Mouse (Mus musculus): Measurements from ENCODE around the gene Gna11. TPM values are rescaled to one million over a fixed set of nuclear protein-coding genes. Genes with fewer than 3 reads are reported as not detected.

The Gna11 gene
- polyA plus RNA-seq, 1 experiment from 2014 or later: 24.3 TPM

DNA sequence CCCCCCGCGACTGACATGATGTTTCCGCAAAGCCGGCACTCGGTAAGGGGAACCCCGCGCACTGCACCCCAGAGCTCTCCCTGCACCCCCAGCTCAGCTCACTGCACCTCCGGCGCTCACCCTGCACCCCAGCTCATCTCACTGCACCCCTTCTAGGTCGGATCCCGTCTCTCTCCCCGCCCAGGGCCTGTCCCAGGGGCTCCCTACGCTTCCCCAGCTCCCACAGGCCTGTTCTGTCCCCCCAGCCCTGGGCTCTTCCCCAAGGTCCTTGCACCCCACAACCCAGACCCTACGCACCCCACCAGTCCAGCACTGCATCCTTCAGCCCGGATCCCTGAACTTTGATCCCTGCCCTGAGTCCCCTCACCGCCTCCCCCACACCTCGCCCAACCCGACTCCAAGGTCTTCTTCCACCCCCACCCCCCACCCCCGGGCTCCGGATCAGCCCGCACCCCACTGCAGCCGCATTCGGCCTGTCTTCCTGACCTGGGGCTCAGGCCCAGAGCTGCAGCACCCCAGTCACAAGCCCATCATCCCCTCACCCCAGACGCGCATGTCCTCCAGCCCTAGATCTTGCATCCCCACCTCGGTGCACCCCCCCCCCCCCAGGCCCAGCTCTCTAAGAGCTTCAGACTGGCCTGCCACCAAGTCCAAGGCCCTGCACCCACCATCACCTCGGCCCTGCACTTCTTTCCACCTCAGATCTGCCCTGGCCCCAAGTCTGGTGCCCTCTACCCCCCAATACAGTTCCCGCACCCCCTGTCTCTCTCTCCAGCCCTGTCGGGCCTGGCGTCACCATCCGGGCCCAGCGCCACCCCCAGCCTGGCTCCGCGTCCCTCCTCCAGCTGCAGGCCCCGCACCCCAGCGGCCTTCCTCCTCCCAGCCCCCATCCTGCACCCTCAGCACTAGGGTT, 14.9 kb upstream of the Gna11 start:
- Histone ChIP-seq H3K9ac (ENCODE audit: low read depth, low read length) (peak overlapping the region; percentile 88), H3K9me3 (replicated peaks; ENCODE audit: control insufficient read depth, low read length) (no peaks in the 10 kb centered on the region), H3K4me2 (ENCODE audit: low read depth, low read length) (peak overlapping the region; percentile 80), H3K27ac (ENCODE audit: low read length) (peak overlapping the region; percentile 87), H3K4me3 (ENCODE audit: low read depth, low read length) (peak overlapping the region; percentile 79), H3K4me1 (ENCODE audit: control insufficient read depth, low read depth, low read length) (peaks cover 47% of the 10 kb centered on the region), H3K36me3 (ENCODE audit: control insufficient read depth, insufficient read depth) (peaks cover 1% of the 10 kb centered on the region), H3K27me3 (ENCODE audit: control insufficient read depth, insufficient read depth, low read depth, low read length) (no peaks in the 10 kb centered on the region)
- 1% methylated on average over 35 of the region's 36 CpGs for WGBS (ENCODE audit: insufficient replicate concordance)
- ATAC-seq (ENCODE audit: low read depth): peak; percentile 37

DNA sequence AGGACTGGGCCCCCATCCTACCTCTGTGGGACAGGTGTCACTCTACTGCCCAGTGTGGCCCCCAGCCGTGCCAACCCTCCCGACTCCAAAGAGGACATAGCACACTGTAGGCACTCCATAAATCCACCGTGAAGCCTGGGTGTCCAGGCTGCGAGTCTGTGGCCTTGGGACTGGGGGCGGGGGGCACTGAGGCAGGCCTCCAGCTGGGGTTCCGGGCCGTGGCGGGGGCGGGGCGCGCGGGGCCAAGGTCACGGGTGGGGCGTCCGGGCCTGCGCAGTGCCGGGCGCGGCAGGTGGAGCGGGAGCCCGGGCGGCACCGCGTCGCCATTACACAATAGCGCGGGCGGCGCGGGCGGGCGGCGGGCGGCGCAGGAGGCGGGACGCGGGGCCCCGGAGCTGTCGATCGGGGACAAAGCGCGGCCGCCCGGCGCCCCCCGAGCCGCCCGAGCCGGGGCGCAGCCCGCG, 14.2 kb upstream of the Gna11 start, which contains the start of gene Aes:
Aes (plus strand) TSS at position 326 of the 464 bp plus-strand sequence.
- Histone ChIP-seq H3K36me3 (ENCODE audit: control insufficient read depth, insufficient read depth) (no peaks in the 10 kb centered on the region; the same call in 1 of the 2 replicates), H3K27me3 (ENCODE audit: control insufficient read depth, insufficient read depth, low read depth, low read length) (no peaks in the 10 kb centered on the region), H3K9ac (ENCODE audit: low read depth, low read length) (peak within 1 kb of the TSS; percentile 88), H3K4me1 (ENCODE audit: control insufficient read depth, low read depth, low read length) (peaks cover 43% of the 10 kb centered on the region), H3K4me3 (ENCODE audit: low read depth, low read length) (peak within 1 kb of the TSS; percentile 79), H3K9me3 (replicated peaks; ENCODE audit: control insufficient read depth, low read length) (no peaks in the 10 kb centered on the region), H3K27ac (ENCODE audit: low read length) (peak within 1 kb of the TSS; percentile 87), H3K4me2 (ENCODE audit: low read depth, low read length) (peak within 1 kb of the TSS; percentile 80)
- peak; percentile 76 for ATAC-seq (ENCODE audit: low read depth)
- 0% methylated on average over 44 of the region's 53 CpGs for WGBS (ENCODE audit: insufficient replicate concordance)

DNA sequence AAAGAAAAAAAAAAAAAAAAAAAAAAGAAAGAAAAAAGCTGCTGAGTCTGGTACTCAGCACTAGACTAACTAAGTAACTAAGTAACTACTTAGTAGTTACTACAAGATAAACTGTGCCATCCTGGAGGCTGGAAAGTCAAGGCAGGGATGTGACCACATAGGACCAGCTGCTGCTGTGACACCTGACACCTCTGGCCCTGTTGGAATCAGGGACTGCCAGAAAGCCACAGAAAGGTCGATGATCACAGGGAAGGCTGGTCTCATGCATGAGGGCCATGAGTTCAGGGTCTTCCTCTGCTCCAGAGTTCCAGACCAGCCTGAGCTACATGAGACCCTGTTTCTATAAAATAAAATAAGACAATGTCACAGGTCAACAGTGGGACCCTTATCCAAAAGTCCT, 12.5 kb upstream of the Gna11 start:
- WGBS (ENCODE audit: insufficient replicate concordance): 56% methylated on average over 1 of the region's 1 CpGs
- H3K27me3 ChIP-seq (ENCODE audit: control insufficient read depth, insufficient read depth, low read depth, low read length): no peaks in the 10 kb centered on the region
- no peaks in the 10 kb centered on the region for H3K36me3 ChIP-seq (ENCODE audit: control insufficient read depth, insufficient read depth)
- no peak overlapping the region for H3K4me2 ChIP-seq (ENCODE audit: low read depth, low read length)
- H3K27ac ChIP-seq (ENCODE audit: low read length): no peak overlapping the region
- H3K4me1 ChIP-seq (ENCODE audit: control insufficient read depth, low read depth, low read length): peaks cover 27% of the 10 kb centered on the region
- H3K9ac ChIP-seq (ENCODE audit: low read depth, low read length): no peak overlapping the region
- no peaks in the 10 kb centered on the region for H3K9me3 ChIP-seq (replicated peaks; ENCODE audit: control insufficient read depth, low read length)
- ATAC-seq (ENCODE audit: low read depth): no peak
- H3K4me3 ChIP-seq (ENCODE audit: low read depth, low read length): no peak overlapping the region

DNA sequence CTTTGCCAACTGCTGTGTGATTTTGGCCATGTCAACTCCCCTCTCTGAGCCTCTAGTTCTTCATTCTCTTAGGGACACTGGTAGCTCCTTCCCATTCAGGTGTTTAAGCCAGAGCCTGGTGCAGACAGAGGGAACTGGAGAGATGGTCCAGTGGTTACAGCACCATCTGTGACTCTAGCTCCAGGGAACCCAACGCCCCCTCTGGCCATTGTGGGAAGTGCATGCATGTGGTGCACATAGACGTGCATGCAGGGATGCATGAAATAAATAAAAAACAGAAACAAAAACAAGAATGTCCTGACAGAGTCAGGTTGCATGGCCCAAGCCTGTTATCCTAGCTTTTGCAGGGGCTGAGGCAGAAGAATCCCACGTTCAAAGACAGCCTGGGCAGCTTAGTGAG, 11.3 kb upstream of the Gna11 start:
- ATAC-seq (ENCODE audit: low read depth): no peak
- peaks cover 25% of the 10 kb centered on the region for H3K4me1 ChIP-seq (ENCODE audit: control insufficient read depth, low read depth, low read length)
- no peaks in the 10 kb centered on the region for H3K36me3 ChIP-seq (ENCODE audit: control insufficient read depth, insufficient read depth)
- no peaks in the 10 kb centered on the region for H3K9me3 ChIP-seq (replicated peaks; ENCODE audit: control insufficient read depth, low read length)
- no peak overlapping the region for H3K27ac ChIP-seq (ENCODE audit: low read length)
- WGBS (ENCODE audit: insufficient replicate concordance): 60% methylated on average over 3 of the region's 3 CpGs
- no peaks in the 10 kb centered on the region for H3K27me3 ChIP-seq (ENCODE audit: control insufficient read depth, insufficient read depth, low read depth, low read length)
- no peak overlapping the region for H3K4me3 ChIP-seq (ENCODE audit: low read depth, low read length)
- no peak overlapping the region for H3K9ac ChIP-seq (ENCODE audit: low read depth, low read length)
- no peak overlapping the region for H3K4me2 ChIP-seq (ENCODE audit: low read depth, low read length)

DNA sequence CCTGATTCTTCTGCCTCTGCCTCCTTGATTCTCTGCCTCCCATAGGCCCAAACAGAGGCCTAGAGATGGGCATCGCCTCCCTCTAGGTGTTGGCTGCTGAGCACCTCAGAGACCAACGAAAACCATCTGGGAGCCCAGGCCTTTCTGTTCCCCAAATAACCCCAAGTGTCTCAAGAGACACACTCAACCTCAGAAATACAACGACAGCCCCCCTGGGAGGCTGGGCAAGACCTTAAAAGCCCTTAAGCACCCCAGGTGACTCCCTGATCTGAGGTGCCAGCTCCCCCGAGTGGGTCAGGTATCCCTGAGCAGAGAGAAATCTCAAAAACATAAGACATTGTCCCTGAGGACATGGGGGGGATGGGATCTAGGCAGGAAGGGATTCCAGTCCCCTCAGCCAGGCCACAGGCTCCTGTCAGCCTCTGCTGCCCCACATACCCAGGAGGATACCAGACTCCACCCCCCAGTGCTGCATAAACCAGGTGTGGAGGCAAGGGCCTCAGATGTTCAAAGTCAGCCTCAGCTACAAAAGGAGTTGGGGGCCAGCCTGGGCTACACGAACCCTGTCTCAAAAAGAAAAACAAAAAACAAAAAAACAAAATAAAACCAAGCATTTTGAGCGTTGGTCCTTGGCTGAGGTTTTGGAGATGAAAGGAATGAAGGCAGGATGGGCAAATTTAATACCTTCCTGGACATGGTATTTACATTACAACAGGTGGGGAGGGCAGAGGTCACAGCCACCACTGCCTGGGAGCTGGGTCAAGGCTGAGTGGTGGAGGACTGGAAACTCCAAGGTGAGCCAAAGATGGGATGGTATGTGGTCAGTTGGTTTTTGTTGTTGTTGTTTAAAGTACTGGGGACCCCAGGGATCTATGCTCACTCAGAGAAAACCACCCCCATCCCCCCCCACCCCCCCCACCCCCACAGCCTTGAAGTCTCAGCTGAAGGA, 9.1 kb upstream of the Gna11 start:
- Histone ChIP-seq H3K4me1 (ENCODE audit: control insufficient read depth, low read depth, low read length) (peaks cover 13% of the 10 kb centered on the region), H3K27ac (ENCODE audit: low read length) (no peak overlapping the region), H3K9me3 (replicated peaks; ENCODE audit: control insufficient read depth, low read length) (no peaks in the 10 kb centered on the region), H3K4me2 (ENCODE audit: low read depth, low read length) (no peak overlapping the region), H3K9ac (ENCODE audit: low read depth, low read length) (no peak overlapping the region), H3K4me3 (ENCODE audit: low read depth, low read length) (no peak overlapping the region), H3K27me3 (ENCODE audit: control insufficient read depth, insufficient read depth, low read depth, low read length) (no peaks in the 10 kb centered on the region), H3K36me3 (ENCODE audit: control insufficient read depth, insufficient read depth) (no peaks in the 10 kb centered on the region)
- 68% methylated on average over 6 of the region's 6 CpGs for WGBS (ENCODE audit: insufficient replicate concordance)
- no peak for ATAC-seq (ENCODE audit: low read depth)

DNA sequence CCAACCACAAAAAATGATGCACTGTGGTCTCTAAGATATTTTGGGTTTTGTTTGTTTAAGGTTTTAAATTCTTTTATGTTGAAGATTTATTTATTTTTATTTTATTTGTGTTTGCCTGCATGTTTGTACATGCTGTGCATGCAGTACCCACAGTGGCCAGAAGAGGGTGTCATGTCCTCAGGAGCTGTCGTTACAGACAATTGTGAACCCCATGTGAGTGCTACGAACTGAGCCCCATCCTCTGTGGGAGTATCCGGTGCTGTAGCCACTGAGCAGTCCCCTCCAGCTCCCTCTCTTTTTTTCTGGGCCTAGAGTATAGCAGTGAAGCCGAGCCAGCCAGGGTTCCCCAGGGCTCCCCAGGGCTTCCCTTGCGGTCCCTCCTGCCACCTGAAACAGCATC, 8.2 kb upstream of the Gna11 start:
- Histone ChIP-seq H3K36me3 (ENCODE audit: control insufficient read depth, insufficient read depth) (no peaks in the 10 kb centered on the region), H3K9me3 (replicated peaks; ENCODE audit: control insufficient read depth, low read length) (no peaks in the 10 kb centered on the region), H3K4me1 (ENCODE audit: control insufficient read depth, low read depth, low read length) (peaks cover 9% of the 10 kb centered on the region), H3K27ac (ENCODE audit: low read length) (no peak overlapping the region), H3K4me2 (ENCODE audit: low read depth, low read length) (no peak overlapping the region), H3K27me3 (ENCODE audit: control insufficient read depth, insufficient read depth, low read depth, low read length) (no peaks in the 10 kb centered on the region), H3K4me3 (ENCODE audit: low read depth, low read length) (no peak overlapping the region), H3K9ac (ENCODE audit: low read depth, low read length) (no peak overlapping the region)
- ATAC-seq (ENCODE audit: low read depth): no peak
- 74% methylated on average over 5 of the region's 5 CpGs for WGBS (ENCODE audit: insufficient replicate concordance)

DNA sequence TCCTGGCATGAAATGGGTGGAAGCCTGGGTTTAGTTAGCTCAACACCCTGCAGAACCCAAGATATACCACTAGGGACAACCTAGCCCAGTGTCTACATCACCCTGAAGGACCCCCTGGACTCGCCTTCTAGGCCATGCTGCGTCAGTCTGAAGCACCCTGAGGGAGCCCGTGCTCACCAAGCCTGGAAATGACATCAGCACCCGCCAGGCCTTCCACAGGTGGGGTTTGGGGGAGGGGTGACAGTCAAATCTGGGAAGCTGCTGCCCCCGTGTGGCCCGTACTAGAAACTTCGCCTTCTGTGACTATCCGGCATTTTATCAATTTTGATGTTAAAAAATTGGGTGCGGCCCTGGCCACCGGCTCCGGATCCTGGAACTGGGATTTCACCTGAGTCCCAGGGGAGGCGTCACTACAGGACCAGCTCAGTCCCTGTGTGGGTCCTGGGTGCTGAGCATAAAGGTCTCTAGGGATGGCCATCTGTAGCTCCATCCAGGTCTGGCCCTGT, 6.7 kb upstream of the Gna11 start:
- 1% methylated on average over 12 of the region's 12 CpGs for WGBS (ENCODE audit: insufficient replicate concordance)
- Histone ChIP-seq H3K9me3 (replicated peaks; ENCODE audit: control insufficient read depth, low read length) (no peaks in the 10 kb centered on the region), H3K4me1 (ENCODE audit: control insufficient read depth, low read depth, low read length) (peaks cover 14% of the 10 kb centered on the region), H3K27me3 (ENCODE audit: control insufficient read depth, insufficient read depth, low read depth, low read length) (no peaks in the 10 kb centered on the region), H3K4me3 (ENCODE audit: low read depth, low read length) (no peak overlapping the region), H3K36me3 (ENCODE audit: control insufficient read depth, insufficient read depth) (no peaks in the 10 kb centered on the region), H3K9ac (ENCODE audit: low read depth, low read length) (peak overlapping the region; percentile 32; the same call in 1 of the 2 replicates), H3K27ac (ENCODE audit: low read length) (no peak overlapping the region), H3K4me2 (ENCODE audit: low read depth, low read length) (no peak overlapping the region)
- peak; percentile 76 for ATAC-seq (ENCODE audit: low read depth)

GRCm38 (mm10) chr10:81550257-81550656, 5.3 kb upstream of the Gna11 start:
- H3K4me3 ChIP-seq (ENCODE audit: low read depth, low read length): no peak overlapping the region
- no peaks in the 10 kb centered on the region for H3K27me3 ChIP-seq (ENCODE audit: control insufficient read depth, insufficient read depth, low read depth, low read length)
- no peaks in the 10 kb centered on the region for H3K9me3 ChIP-seq (replicated peaks; ENCODE audit: control insufficient read depth, low read length)
- 6% methylated on average over 7 of the region's 7 CpGs for WGBS (ENCODE audit: insufficient replicate concordance)
- H3K4me2 ChIP-seq (ENCODE audit: low read depth, low read length): no peak overlapping the region
- ATAC-seq (ENCODE audit: low read depth): no peak
- peaks cover 27% of the 10 kb centered on the region for H3K4me1 ChIP-seq (ENCODE audit: control insufficient read depth, low read depth, low read length)
- no peak overlapping the region for H3K9ac ChIP-seq (ENCODE audit: low read depth, low read length)
- no peak overlapping the region for H3K27ac ChIP-seq (ENCODE audit: low read length)
- H3K36me3 ChIP-seq (ENCODE audit: control insufficient read depth, insufficient read depth): no peaks in the 10 kb centered on the region

Data from liver, embryonic 16.5 days (tissue).